Mouse (Mus musculus): ENCODE measurements around the gene Cfap126.

DNA sequence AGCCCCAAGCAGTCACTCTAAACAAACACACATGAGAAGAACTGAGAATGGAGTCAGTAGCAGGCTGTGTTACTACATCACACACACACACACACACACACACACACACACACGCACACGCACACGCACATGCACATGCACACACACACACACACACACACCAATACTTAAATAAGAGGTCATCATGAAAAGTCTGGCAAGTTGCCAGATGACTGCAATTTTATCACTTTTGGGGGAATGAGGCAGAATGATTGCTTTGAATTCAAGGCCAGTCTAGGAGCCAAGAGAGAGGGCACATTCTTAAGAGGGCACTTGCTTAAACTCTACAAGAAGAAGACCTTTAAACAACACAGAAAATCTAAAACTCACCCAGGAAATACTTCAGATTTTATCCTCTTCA lies 48.8 kb downstream of the Cfap126 start:
- no peak for TF ChIP-seq CTCF (IDR thresholded peaks at IDR 0.05 in 2 of 3, conservative IDR thresholded peaks at IDR 0.05 in 1 of 3; ENCODE audit: control insufficient read depth in 1 of 3, insufficient read depth in 1 of 3, low read depth in 2 of 3, low read length in 3 of 3, poor library complexity in 1 of 3, severe bottlenecking in 1 of 3)
- TF ChIP-seq TAL1 (IDR thresholded peaks at IDR 0.05; ENCODE audit: low read length) = no peak

All from MEL (cell line).